Mouse (Mus musculus) olfactory bulb, adult 2 months (tissue): ENCODE results near the gene Cnp.

Experiments used
- CTCF ChIP-seq: fragments of 200-500 bp; IDR thresholded peaks from 2 replicates; pipeline ENCODE4 v1.5.1; 2012; ENCODE audit warnings: low read depth, mild to moderate bottlenecking, low read length, moderate library complexity; ENCODE audit not compliant: insufficient read depth
- POLR2A ChIP-seq: fragments of 200-500 bp; IDR thresholded peaks from 2 replicates; pipeline ENCODE4 v1.6.1; 2012; ENCODE audit warnings: mild to moderate bottlenecking, low read depth, low read length, moderate library complexity; ENCODE audit not compliant: insufficient read depth

- TF ChIP-seq CTCF, result no peak
- TF ChIP-seq POLR2A, result no peak
These were observed 17.8 kb downstream of the Cnp start for GRCm38 (mm10) chr11:100592346-100593046.
